Mouse (Mus musculus): ENCODE results near the gene Cadps2. TPM values are rescaled to one million over a fixed set of nuclear protein-coding genes. Genes with fewer than 3 reads are reported as not detected.
A peak's percentile ranks its signal among the peaks of the same experiment; 100 is the strongest.

Gene Cadps2
- total RNA-seq (2012; rRNA removed) (not detected in 2 replicates), total RNA-seq (2014; rRNA removed) (not detected in 2 replicates), polyA plus RNA-seq (2012; ENCODE audit: insufficient read length, low read depth) (not detected in 2 replicates)

DNA sequence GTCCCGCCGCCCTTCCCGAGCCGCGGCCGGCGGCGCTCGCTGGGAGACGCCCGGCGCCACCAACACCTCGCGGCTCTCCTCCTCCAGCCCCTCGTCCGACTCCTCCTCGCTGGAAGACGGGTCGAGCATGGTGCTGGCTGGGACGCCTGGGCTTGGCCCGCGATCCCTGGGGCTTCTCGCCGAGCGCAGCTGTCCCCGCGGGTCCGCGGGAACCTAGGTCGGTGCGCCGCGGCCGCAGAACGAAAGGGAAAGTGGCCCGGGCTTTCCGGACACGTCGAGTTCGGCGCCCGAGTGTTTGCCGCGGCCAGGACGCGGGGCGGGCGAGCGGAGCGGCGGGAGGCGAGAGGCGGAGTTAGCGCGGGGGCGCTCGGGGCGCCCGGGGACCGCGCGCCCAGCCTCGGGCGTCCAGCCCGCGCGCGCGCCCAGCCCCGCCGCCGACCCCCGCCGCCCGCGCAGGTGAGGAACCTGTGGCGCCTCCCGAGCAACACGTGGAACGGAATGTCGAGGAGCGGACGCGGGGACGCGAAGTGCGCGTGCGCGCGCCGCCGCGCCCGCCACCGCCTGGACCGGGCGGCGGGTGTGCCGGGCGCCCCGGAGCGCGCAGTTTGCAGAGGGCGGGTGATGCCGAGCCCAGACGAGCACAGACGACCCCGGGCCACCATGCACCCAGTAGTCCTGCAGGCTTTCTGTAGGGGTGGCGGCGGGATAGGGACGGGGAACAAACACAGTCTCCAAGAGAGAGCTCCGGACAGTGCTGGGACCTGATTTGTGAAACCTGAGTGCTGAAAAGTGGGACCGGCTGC lies at the start of gene Cadps2:
Cadps2 (minus strand) TSS at position 413 of the 803 bp plus-strand sequence.
- dilution Hi-C loops (cut with MboI; ENCODE audit: extremely low pct_ligation_motif_present, extremely low pct_unique_long_range_greater_than_20kb, low sequenced_read_pairs) = no loop called here
- Histone ChIP-seq H3K36me3 (replicated peaks in 1 of 2; ENCODE audit: control insufficient read depth in 1 of 2, insufficient read depth in 1 of 2, low read length in 1 of 2) (no peaks in the 10 kb centered on the region), H3K4me3 (replicated peaks in 1 of 3; ENCODE audit: low read depth in 2 of 3, low read length in 2 of 3, poor library complexity in 1 of 3) (no peak within 1 kb of the TSS), H3K27me3 (replicated peaks) (no peaks in the 10 kb centered on the region), H3K9ac (ENCODE audit: insufficient read depth, low read depth) (no peak within 1 kb of the TSS), H3K4me1 (ENCODE audit: control insufficient read depth in 1 of 2, insufficient read depth in 2 of 2) (no peaks in the 10 kb centered on the region), H3K9me3 (replicated peaks; ENCODE audit: low read length) (peaks cover 7% of the 10 kb centered on the region), H3K4me2 (ENCODE audit: insufficient read depth, low read depth, poor library complexity, severe bottlenecking) (no peak within 1 kb of the TSS), H3K27ac (ENCODE audit: insufficient read depth, low read depth) (no peak within 1 kb of the TSS), H3K79me2 (replicated peaks; ENCODE audit: control insufficient read depth, extremely low read depth, insufficient read depth, poor library complexity, severe bottlenecking) (no peaks in the 10 kb centered on the region)
- no peak for DNase-seq (ENCODE audit: extremely low read depth)
- TF ChIP-seq JUN (IDR thresholded peaks at IDR 0.05; ENCODE audit: insufficient read depth, low read depth, low read length) (no peak), NELFE (IDR thresholded peaks at IDR 0.05; ENCODE audit: low read depth, low read length) (no peak), ZNF384 (IDR thresholded peaks at IDR 0.05; ENCODE audit: low read depth, low read length) (no peak), CHD1 (IDR thresholded peaks at IDR 0.05; ENCODE audit: low read depth, low read length) (no peak), NRF1 (IDR thresholded peaks at IDR 0.05; ENCODE audit: low read depth, low read length) (no peak), SIN3A (IDR thresholded peaks at IDR 0.05; ENCODE audit: low read length) (no peak)
- in situ Hi-C loops (cut with MboI; ENCODE audit: low pct_ligation_motif_present, low pct_unique_long_range_greater_than_20kb, low sequenced_read_pairs) = no loop called here

DNA sequence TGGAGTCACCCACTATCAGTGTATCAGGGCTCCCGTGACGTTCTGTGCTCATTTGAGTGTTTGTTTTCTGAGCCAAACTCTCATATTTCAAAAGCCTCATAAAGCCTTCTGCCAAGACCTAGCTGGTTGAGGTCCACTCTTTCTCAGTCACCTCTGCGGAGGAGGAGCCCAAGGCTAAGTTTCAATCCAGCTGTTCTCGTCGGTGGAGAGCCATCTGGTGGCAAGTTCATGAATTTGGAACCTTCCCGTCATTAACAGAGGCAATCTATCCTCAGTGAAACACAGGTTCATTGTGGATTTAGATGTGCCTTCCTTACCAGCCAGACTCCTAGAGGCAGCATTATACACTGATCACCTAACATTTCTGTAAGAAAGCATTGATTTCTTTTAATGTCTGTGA lies 47.2 kb upstream of the Cadps2 start:
- Histone ChIP-seq H3K4me1 (ENCODE audit: control insufficient read depth in 1 of 2, insufficient read depth in 2 of 2) (no peaks in the 10 kb centered on the region), H3K36me3 (replicated peaks in 1 of 2; ENCODE audit: control insufficient read depth in 1 of 2, insufficient read depth in 1 of 2, low read length in 1 of 2) (no peaks in the 10 kb centered on the region), H3K9me3 (replicated peaks; ENCODE audit: low read length) (no peaks in the 10 kb centered on the region), H3K27ac (ENCODE audit: insufficient read depth, low read depth) (no peak overlapping the region), H3K4me3 (replicated peaks in 1 of 3; ENCODE audit: low read depth in 2 of 3, low read length in 2 of 3, poor library complexity in 1 of 3) (no peak overlapping the region), H3K9ac (ENCODE audit: insufficient read depth, low read depth) (no peak overlapping the region), H3K4me2 (ENCODE audit: insufficient read depth, low read depth, poor library complexity, severe bottlenecking) (no peak overlapping the region), H3K79me2 (replicated peaks; ENCODE audit: control insufficient read depth, extremely low read depth, insufficient read depth, poor library complexity, severe bottlenecking) (no peaks in the 10 kb centered on the region), H3K27me3 (replicated peaks) (no peaks in the 10 kb centered on the region)
- in situ Hi-C loops (cut with MboI; ENCODE audit: low pct_ligation_motif_present, low pct_unique_long_range_greater_than_20kb, low sequenced_read_pairs) (no loop called here), dilution Hi-C loops (cut with MboI; ENCODE audit: extremely low pct_ligation_motif_present, extremely low pct_unique_long_range_greater_than_20kb, low sequenced_read_pairs) (no loop called here)
- DNase-seq (ENCODE audit: extremely low read depth) = peak; percentile 49
- TF ChIP-seq ZC3H11A (IDR thresholded peaks at IDR 0.05; ENCODE audit: low read depth, low read length) (no peak), RCOR1 (conservative IDR thresholded peaks at IDR 0.05; ENCODE audit: low read depth, low read length) (no peak), ZNF384 (IDR thresholded peaks at IDR 0.05; ENCODE audit: low read depth, low read length) (no peak), CTCF (conservative IDR thresholded peaks at IDR 0.05 in 1 of 2, IDR thresholded peaks at IDR 0.05 in 1 of 2; ENCODE audit: low read depth in 2 of 2, low read length in 2 of 2) (peak in 1 of 2 experiments; percentile 50; a peak in 2 of 4 replicates), GABPA (IDR thresholded peaks at IDR 0.05; ENCODE audit: insufficient replicate concordance, low read depth, low read length) (no peak), MAZ (IDR thresholded peaks at IDR 0.05; ENCODE audit: low read depth, low read length) (no peak), MYC (IDR thresholded peaks at IDR 0.05; ENCODE audit: low read depth, low read length) (no peak), RAD21 (IDR thresholded peaks at IDR 0.05; ENCODE audit: low read depth, low read length) (peak; percentile 26), CHD2 (IDR thresholded peaks at IDR 0.05; ENCODE audit: low read length) (no peak), USF2 (conservative IDR thresholded peaks at IDR 0.05; ENCODE audit: low read depth, low read length) (no peak), E2F4 (IDR thresholded peaks at IDR 0.05; ENCODE audit: insufficient replicate concordance, low read depth, low read length) (no peak), ZKSCAN1 (IDR thresholded peaks at IDR 0.05; ENCODE audit: borderline replicate concordance, low read depth, low read length) (no peak), NRF1 (IDR thresholded peaks at IDR 0.05; ENCODE audit: low read depth, low read length) (no peak), MEF2A (IDR thresholded peaks at IDR 0.05; ENCODE audit: borderline replicate concordance, low read depth, low read length) (no peak), EP300 (IDR thresholded peaks at IDR 0.05; ENCODE audit: low read length) (no peak), BHLHE40 (IDR thresholded peaks at IDR 0.05; ENCODE audit: low read depth, low read length) (no peak), SMC3 (IDR thresholded peaks at IDR 0.05; ENCODE audit: low read depth, low read length) (peak; percentile 42), ETS1 (conservative IDR thresholded peaks at IDR 0.05; ENCODE audit: low read depth, low read length) (no peak), HCFC1 (IDR thresholded peaks at IDR 0.05; ENCODE audit: low read depth, low read length) (no peak), MAFK (IDR thresholded peaks at IDR 0.05; ENCODE audit: insufficient replicate concordance, low read length) (no peak), IRF4 (IDR thresholded peaks at IDR 0.05; ENCODE audit: low read depth, low read length) (no peak), USF1 (IDR thresholded peaks at IDR 0.05; ENCODE audit: low read depth, low read length) (no peak)

Data from CH12.LX (cell line).